Mouse (Mus musculus): ENCODE measurements at regions not wholly inside any gene's neighbourhood (a gene's known extent, or its start where the extent isn't known, plus 50 kb on each side); places are given as distances from the start of the nearest gene placed in this dataset.

DNA sequence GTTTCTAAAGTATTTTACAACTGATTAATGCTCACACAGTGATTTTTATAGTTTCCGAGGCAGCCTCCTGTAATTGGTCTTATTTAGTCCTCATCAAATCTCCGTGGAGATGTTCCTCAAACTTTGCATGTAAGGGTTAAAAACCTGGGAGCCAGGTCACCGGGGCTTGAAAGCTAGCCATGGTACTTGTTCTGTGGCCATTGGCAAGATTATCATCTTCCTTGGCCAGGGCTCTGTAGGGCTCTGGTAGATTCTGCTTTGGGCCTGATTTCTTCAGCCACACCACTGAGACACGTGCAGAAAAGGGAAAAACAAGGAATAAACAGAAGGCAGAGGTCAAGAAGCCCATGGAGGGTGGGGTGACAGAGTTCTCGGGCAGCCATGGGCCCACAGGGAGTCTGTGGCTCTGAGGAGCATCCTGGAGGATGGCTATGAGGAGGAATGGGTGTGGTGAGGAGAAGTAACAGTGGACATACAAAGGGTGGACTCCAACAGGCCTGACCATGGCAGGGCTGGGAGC, 50.7 kb upstream of the Eps8l3 start:
- no peak for DNase-seq

GRCm38 (mm10) chr3:107825468-107825867, 51.6 kb upstream of the Eps8l3 start:
- DNase-seq: no peak

- no peak for DNase-seq
Measured at GRCm38 (mm10) chr3:107824378-107824777, 52.7 kb upstream of the Eps8l3 start.

GRCm38 (mm10) chr3:107823655-107824266, 53.3 kb upstream of the Eps8l3 start:
- DNase-seq: no peak

- DNase-seq: peak; percentile 20
Measured at GRCm38 (mm10) chr3:107823177-107823576, 53.9 kb upstream of the Eps8l3 start.

DNA sequence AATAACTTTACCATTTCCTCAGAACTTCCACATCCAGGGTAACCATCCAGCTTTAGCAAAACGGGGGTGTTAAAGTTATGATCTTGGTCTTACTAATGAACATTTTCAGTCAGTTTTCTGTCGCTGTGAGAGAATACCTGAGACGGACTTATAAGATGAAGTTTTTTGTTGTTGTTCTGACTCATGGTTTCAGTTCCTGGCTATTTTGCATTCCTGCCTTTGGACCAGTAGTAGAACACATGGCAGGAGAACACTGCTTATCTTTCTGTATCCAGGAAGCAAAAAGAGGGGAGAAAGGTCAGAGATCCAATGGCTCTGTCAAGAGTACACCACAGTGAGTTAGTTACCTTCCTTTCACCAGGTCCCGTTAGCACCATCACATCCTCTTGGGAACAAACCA, 54.5 kb upstream of the Eps8l3 start:
- no peak for DNase-seq

GRCm38 (mm10) chr3:107821952-107822351, 55.1 kb upstream of the Eps8l3 start:
- no peak for DNase-seq

- no peak for DNase-seq
Measured at GRCm38 (mm10) chr3:107819622-107820021, 57.4 kb upstream of the Eps8l3 start.

DNA sequence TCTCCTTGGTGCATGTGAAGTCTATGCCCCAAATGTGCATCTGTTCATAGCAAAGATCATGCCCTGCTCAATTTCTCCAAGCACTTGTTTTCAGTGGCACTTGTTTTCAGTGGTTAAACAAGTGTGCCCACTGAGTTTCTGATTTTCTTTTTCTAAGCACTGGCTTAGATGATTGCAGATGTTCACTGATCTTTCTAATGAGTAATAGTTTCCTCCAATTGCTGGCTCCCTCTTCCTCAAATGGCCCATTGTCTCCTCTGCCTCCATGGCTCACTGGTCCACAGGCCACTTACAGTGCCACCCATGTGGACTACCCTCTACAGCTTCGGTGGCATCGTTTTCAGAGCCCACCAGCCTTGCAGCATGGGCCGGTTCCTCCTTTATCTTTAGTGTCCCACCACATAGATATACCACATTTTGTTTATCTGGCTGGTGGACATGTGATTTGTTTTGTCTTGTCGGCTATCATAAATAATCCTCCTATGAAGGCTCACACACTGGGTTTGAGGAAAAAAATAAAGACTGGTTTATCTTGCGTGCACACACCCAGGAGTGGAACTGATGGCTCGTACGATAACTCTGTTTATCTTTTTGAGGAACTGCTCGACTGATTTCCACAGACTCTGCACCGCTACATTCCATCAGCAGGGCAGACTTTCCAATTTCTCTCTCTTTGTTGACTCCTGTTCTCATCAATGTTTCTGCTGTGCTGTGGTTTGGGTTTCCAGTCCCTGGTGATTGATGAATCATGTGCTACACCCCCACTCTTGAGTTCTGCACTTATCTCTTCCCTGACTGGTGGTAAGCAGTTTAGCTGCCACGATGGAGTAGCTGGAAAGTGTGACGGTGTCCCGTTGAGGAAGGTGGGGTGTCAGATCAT, 58.2 kb upstream of the Eps8l3 start:
- no peak for DNase-seq

DNA sequence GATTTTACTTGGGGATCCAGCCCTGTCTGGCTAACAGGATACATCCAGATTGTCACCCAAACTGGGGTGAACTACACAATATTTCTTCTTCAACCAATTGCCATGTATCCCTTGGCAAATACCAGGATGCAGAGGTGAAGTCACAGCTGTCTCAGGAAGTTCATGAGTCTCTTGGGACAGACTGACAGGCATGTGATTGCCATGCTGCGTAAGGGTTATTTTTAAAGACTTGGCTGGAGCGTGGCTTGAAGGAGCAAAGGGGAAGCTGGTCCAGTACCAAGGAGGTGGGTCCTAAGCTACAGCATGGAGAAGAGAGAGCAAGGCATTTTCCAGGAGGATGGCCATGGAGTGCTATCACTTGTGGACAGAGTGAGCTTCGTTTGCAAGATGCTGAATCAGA, 55.8 kb upstream of the Csf1 start:
- DNase-seq: no peak

- DNase-seq: no peak
Measured at GRCm38 (mm10) chr3:107814280-107814679, 54.0 kb upstream of the Csf1 start.

DNA sequence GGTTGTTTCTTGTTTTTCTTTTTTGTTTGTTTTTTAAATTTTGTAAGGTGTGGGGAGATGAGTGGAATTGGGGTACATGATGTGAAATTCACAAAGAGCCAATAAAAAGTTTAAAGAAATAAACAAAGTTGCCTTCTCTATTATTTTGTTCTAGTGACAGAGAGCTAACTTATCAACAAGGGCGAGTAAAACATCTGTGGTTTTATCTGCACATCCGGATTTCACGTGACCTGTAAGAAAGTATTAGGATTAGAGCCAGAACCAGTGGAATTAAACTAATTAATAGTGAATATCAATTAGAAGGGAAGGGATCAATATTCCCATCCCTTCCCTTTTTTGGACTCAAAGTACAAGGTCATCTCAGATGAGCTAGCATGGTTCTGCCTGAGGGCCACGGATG, 52.6 kb upstream of the Csf1 start:
- DNase-seq: no peak

DNA sequence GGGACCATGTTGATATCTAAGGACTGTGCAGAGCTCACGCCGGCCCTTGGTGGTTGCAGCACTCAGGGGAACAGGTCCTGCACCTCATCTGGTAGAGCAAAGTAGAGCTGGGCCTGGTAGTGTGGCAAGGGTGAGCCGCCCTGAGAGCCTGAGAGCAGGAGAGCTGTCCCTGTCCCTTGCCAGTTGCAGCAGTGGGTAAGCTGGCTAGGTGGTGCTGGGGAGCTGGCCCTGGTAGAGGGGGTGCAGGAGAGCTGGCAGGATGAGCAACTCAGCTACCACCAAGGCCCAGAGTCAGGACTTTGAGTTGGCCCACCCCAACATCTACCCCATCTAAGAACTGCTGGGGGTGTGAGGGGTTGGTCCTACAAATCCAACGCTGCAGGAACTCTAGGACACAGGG, 52.1 kb upstream of the Csf1 start:
- DNase-seq: no peak

GRCm38 (mm10) chr3:107810452-107811050, 50.3 kb upstream of the Csf1 start:
- no peak for DNase-seq
